Mouse (Mus musculus) left cerebral cortex, adult 11 months (tissue): ENCODE data around the gene Rdx.

Experiments used
- DNase-seq: peaks from one replicate; pipeline ENCODE4 v3.0.0; 2022; ENCODE audit warnings: low spot score

The Rdx gene

DNA sequence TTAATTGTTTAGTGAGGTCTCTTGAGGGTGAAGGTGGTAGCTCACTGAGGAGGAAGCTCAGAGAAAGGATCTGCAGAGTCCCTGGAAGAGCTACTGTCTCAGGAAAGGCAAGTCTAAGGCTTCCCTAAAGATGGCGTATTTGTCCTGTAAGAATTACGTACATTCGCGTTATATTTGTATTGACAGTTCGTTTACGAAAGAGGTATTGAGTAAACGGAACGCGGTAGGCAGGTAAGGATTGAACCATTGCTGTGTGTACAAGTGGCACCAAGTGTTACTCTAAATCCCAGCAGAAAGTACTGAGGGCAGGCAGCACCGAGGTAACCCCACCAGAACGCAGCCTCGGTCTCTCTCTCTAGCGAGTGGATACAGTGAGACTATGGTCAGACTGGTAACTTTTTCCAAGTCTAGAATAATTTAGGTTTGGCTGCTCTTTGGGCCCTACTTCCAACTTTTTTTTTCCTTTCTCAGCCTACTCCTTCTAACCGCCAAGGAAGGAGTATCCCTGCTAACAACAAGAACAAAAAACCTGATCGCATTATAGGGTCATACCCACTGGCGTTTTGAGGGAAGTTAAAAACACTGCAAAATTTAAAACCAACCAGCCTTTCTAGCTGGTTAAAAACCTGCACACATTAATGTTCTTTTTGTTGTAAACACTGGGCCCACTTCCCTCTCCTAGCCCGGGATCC is at the start of gene Rdx:
Rdx (plus strand) TSS at position 45 of the 692 bp plus-strand sequence.
- no peak for DNase-seq

DNA sequence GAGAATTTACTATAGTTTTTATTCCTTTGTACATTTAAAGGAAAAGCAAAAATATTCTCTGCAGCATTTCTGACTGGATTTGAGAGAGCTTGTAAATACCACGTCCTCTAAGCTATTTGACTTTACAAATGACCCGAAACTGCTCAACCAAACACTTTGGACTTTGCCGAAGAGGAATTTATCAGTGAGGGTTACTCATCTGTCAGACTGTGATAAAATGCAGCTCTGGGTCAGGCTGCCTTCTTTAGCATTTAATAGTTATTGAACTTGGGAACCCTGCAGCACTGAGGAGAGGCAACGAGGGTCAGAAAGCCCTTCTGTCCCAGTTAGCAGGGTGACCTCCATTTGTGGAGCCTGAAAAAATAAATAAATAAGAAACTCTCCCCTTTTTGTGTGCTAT is 43.5 kb upstream of the Rdx start:
- no peak for DNase-seq

DNA sequence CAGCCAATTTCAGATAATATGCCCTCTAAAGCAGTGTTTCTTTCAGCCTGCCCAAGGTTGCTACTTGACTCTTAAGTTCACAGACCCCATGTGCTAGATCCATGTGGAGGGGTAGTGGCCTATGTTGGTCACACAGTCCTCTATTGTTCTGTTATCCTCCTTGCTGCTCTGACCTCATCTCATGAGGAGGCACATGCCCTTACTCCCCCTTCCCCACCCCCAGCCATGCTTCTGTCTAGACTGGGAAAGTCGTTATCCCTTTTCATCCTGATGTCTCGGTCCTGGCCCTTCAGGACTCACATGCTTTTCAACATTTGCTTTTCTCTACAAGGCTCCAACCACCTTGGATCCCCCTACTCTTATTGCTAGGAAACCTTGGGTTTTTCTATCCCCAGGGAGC is 39.6 kb upstream of the Rdx start:
- DNase-seq: no peak

DNA sequence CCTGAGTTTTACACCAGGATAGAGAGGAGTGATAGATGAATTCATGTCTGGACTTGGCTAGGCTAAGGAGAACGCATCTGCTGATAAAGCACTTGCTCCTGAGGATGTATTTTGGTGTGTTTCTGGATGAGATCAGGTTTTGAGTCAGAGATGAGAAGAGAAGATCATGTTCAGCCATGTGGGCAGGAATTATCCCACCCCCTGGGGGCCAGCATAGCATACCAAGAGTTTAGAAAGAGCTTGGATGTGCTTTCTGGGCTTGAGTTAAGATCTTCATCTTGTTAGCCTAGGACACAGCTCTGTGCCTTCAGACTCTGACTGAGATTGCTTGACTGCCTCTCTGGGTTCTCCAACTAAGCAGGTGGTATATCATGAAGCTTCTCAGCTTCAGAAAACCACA is 38.5 kb upstream of the Rdx start:
- no peak for DNase-seq

DNA sequence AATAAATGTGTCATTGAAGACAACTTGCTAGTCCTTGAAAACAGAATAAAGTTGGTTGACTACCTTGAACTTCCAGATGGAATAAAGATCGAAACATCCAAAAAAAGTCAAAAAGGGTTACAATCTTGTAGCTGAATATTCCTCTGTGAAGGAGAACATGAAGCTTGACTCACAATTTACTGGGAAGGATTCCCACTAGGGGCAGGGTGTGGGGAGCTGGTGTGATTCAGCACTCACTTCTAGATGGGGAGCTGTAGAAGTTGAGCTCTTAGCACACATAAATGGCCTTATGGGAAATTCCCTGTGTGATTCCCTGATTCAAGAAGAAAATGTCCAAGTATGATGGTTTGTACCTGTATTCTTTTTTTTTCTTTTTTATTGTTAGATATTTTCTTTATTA is 34.7 kb upstream of the Rdx start:
- no peak for DNase-seq

DNA sequence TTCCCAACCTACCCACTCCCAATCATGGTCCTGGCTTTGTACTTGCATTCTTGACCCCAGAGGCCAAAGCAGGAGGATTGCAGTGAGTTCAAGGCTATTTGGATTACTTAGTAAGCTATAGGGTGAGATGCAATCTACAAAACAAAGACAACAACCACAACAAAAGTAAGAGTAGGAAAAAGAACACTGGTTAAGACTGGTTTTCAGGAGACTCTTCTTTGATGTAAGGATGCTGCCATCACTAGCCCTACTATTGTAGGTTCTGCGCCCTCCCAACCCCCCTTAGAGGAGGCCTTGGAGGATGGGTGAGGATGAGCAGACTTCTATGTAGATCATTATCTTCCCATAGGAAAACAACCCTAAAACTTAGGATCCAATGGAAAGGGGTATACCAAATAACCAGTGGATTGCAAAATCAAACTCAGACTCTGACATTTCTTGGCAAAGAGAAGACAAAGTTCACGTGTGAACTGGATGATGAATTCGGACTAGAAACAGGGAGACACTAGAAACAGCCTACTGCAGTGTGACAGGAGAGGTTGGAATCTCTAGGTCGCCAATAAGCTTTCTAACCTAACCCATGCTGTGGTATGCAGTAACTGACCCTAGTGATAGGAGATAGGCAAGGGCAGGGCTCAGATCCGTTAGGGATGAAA is 34.1 kb upstream of the Rdx start:
- no peak for DNase-seq

DNA sequence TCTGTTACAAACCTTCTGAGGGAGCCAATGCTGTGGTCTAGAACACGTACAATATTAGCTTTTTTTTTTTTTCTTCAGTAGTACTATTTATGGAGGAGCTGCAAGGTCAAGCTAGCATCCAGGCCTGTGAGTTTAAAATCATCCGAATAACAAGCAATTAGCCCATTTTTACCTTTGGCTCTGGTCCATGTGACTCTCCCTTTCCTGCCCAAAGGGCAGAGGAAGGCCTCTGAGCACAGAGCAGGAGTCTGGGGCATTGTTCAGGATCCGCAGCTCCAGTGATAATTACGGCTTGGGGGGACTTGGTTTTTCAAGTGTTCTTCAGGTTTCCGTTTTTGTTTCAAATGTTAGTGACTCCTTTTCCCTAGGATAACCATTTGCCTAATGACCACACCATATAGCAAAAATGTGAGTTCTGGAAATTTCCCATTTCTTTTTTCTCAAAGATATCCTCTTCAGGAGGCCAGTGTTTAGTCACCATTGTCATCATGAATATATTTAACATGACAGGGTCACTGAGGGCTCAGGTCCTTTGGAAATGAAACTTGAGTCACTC is 33.0 kb upstream of the Rdx start:
- no peak for DNase-seq

DNA sequence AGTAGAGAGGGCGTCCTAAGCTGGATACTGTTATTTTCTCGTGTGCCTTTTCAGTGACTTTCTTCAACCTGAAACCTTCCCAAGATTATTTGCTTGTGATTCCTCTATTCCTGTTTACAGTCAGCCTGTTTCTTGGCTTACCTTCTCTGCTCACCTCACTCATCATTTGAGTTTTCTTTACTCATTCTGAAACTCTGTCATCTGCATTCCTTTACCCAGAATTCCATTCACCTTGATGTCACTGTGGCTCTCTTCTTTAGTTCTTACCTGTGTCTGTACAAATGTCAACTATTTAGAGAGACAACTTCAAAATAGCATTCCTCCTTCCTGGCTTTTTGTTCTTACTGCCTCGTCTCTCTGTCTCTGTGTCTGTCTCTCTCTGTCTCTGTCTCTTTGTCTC is 29.9 kb upstream of the Rdx start:
- no peak for DNase-seq

DNA sequence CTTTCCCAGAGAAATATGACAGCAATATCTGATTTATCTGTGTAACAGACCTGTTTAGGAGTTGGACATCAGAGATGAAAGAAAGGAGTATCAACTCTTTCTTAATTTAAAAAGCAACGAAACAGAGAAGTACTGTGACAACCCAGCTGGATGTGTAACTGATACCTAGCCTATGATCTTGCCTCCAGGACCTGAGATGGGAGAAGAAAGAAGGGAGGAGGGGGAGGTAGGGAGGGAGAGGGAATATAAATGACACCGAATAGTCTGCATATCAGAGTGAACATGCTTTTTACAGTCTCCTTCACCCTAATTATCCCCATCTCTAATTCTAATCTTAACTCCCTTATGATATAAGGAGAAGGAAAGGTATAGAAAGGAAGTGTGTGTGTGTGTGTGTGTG is 29.1 kb upstream of the Rdx start:
- DNase-seq: no peak

DNA sequence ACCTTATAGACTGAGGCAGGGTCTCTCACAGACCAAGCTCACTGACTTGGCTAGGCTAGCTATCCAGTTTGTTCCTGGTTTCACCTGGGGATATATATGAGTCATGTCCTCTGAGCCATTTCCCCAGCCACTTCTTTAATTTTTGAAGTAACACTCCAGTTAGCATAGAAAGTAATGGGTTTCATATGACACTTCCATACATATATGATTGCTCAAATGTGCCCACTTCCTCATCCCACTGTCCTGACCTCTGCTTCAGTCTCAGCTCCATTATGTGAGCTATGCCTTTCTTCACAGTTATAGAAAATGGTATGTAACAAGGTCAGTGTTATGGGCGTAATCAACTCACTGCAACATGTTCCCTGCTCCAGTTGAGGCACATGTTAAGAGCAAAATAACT is 28.5 kb upstream of the Rdx start:
- no peak for DNase-seq

DNA sequence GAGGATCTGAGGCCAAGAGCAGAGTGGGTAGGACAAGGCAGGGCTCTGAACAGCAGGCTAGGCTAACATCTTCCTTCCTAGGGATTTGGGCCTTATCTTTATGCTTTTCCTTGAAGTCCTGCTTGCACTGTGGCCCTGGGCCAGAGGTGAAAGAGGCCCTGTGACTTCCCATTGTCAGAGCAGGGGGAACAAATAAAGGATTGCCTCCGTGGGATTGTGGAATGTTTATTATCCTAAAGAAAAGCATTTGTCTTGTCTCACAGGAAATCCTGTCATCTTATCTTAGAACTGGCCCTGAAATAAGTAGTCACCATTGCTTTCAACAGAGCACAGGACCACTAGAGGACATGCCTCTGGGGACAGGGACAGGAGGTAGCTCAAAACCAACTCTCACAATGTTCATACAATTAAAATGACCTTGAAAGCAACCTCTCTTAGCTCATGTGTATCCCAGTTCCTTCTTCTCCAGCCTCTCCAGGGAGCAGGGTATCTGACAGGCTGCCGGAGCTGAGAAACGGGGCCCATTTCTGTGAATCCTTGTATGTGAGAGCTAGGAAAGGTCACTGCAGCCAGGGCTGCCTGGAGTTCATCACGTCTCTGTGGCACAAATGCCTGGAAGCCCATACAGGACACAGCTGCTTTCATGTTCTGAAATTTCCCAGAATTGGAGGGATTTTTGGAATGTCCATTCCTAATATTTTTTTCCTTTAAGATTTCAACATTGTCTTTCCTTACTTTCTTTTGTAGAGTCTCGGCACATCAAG is 19.5 kb upstream of the Rdx start:
- no peak for DNase-seq

DNA sequence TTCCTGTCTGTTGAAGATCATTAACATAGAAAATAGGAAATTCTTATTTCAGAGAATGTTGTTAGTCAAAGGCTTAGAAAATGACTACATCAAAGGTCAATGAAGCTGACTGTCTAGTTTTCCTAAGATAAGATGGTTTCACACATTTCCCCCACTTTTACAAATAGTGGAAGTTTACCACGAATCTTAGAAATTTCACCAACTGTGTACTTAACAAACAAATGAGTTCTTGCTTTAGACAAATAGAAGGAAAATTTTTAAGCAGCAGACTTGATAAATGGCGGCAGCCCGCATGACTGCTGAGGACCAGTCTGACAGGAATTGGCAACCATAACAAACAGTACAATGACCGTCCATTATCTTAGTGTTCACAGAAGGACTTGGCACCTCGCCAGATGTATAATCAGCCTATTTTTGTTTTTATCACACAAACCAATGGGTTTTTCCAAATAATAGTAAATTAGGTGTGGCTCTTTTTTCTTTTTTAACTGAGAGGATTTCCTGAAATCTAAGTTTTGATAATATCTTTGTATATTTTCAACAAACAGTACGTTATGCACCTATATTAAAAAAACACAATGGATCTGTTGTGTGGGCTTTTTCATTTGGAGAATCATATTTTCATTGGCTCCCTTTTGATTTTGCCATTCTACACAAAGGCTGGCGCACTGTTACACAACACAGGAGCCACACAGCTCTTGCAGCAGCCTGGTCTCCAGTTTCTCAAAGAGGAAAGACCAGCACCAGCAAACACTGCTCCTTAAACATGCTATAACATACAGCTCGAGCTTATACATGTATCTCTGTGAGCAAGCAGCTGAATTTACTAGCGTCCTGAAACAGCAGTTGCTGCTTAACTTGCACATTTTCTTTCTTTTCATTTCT is 18.2 kb upstream of the Rdx start:
- no peak for DNase-seq

DNA sequence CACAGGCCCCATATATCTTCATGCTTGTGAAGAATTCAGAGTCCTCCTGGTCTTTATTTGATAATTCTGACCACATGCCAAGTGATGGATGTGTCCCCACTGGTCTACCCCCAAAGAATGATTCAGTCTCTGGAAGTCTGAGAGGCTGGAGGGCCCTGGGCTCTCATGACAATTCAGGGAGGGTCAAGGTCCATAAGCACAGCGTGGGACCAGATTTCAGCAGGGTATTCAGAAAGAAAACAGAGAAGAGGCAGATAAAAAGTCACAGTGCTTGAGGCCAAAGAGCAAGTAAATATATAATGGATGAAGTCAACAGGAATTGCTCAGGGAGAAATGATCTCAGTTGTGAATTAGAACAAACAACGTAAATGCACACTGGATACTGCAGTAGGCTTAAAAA is 15.5 kb upstream of the Rdx start:
- DNase-seq: no peak

DNA sequence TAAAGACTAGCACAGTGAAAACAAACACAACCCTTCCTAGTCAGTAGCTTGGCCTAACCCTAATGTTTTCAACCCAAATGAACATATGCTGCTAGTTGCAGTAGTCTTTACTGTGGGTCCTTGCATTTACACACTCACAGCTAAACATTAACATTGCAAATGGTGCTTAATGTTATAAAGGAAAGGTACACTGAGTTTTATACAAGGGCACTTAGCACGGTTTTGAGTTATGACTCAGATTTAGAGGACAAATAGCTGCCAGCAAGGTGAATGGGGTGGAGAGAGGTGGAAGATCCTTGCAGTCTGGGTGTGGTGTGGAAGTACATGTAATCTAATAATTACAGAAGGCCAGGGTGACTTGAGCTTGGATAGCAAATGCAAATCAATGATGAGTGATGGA is 9.5 kb upstream of the Rdx start:
- DNase-seq: no peak

DNA sequence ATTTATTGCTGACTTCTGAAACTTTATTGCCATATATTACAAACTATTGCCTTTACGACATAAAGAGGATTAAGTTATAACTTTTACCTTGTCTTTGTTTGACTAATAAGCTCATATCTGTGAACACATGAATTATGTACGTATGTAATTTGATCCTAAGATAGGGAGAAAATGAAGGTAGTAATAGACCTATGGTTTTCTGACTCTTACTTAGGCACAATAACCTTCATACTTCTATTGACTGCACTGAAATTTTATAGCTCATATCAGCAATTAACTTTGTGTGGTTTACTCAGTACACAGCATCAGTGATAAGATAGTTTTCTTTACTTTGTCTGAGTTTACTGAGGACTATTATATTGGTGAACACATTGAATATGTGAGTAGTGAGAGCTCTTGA is 5.3 kb upstream of the Rdx start:
- no peak for DNase-seq

DNA sequence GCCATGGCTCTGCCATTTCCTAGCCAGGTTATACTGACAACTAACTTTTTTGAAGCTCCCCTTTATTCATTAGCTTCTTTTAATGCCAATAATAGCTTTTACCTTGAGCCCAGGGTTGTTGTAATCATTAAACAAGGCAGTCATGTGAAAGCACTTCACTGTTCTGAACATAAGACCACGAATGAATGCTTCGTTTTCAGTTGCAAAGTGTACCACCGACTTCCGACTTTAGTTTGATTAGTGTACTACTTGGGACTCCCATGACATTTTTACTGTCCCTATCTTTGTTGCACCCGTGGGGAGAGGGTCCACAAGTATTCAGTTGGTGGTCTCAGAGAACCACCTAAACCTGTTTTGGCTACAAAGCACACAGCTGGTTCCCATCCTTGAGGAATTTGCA is 287 bp upstream of the Rdx start:
- DNase-seq: no peak

DNA sequence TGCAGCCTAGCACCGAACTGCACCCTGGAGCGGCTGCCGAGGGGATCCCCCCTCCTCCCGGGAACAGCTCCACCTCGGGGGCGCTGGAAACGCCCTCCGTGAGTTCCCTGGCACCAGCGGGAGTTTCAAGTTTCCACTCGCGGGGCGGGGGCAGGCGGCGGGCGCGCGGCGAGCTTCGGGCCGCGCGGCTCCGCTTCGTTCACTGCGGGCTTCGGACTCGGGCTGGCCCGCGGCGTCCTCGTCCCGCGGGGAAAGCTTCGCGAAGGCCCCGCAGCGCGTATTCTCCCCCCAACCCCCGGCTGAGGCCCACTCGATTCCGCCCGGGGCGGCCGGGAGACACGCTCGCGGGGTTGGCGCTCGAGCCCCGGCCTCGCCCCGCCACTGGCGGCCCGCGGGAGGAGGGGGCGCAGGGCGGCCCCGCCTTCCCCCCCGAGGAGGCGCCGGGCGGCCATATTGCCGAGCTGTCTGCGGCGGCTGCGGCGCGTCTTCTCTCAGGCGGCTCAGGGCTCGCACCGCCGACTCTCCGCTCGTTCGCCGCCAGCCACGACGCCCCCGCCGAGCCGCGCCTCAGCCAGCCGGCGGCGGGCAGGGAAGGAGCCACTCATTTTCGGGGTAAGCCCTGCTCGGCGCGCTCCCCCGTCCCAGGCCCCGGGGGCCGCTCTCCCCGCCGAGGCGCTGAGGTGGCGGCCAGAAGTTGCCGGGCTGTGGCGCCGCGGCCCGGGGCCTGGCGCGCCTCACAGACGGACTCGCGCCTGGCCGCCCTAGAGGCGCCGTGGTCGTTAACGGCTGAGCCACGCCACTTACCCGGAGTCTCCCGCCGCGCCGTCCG is 1.1 kb downstream of the Rdx start:
- DNase-seq: peak; percentile 51

DNA sequence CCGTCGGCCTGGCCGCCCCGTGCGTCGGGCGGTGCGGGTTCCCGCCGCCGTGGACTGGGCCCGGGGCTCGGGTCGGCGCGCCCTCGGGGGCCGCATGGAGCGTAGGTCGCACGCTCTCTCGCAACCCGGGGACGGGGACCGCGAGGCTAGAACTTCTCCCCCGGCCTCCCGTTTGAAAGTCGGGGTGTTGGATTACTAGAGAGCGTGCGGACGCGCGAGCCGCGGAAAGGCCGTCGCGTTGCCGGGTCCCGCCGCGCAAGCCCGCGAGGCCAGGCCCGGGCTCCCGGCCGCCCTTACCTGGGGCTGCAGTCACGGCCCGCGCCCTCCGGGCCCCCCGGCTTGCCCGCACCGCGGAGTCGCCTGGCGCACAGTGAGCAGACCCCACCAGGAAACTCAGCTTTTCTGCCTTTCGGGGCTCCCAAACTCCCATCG is 1.7 kb downstream of the Rdx start:
- DNase-seq: no peak

DNA sequence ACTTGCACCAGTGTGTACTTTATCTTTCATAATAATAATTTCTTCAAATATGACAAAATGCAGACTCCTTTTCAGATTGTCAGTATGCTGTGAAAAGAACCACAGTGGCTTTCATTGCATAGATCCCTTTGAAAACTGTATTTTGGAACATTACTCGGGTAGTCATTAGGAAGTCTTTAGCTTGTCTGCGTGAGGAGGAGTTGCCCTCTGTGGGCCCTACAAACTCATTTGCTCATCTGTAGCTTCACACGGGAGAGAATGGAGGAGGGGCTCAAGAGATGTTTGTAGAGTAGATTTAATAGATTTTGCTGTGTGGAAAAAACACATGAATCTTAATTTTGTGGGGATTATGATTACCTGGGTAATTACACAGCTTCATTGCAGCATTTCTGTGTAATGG is 2.6 kb downstream of the Rdx start:
- no peak for DNase-seq

DNA sequence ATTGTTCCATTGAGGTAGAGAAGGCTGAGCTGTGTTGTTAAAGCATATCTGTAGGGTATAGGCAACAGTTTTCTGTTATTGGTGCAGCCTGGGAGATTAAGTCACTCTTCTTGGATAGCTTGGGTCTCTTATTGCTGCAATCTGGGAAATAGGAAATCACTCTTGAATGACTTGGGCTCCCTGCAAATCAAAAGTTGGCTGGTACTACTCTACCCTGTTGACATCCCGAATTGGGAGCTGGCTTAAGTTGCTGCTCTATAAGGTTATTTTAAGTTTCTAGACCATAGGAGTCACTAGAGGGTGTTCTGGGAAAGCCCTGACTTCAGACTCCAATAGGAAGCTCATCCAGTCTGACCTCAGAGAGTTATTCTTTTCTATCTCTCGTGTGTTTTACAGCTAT is 3.4 kb downstream of the Rdx start:
- DNase-seq: no peak

DNA sequence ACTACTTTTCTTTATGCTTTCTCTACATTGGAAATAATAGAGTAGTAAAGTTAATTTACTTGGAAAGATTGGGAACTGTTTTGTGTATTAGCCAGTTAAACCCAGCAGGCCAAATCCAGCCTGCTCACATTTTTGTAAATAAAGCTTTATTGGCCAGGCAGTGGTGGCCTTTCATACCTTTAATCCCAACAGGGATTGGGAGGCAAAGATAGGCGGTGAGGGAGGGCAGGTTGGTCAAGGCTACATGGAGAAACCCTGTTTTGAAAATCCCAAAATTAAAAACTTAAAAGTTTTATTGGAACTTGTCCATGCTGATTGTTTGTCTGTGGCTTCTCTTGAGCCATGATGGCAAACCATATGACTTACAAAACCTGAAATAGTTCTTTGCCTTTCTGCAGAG is 5.2 kb downstream of the Rdx start:
- DNase-seq: no peak
